Mouse (Mus musculus) heart, postnatal 0 days (tissue): ENCODE measurements around the gene Olfr559.

Source experiments
- CTCF ChIP-seq: IDR thresholded peaks from 2 replicates; pipeline ENCODE4 v1.5.1; 2016; ENCODE audit warnings: antibody characterized with exemption, control low read depth, low read depth
- EP300 ChIP-seq: IDR thresholded peaks from 2 replicates; pipeline ENCODE4 v1.6.1; 2016; ENCODE audit warnings: antibody characterized with exemption, low read depth

DNA sequence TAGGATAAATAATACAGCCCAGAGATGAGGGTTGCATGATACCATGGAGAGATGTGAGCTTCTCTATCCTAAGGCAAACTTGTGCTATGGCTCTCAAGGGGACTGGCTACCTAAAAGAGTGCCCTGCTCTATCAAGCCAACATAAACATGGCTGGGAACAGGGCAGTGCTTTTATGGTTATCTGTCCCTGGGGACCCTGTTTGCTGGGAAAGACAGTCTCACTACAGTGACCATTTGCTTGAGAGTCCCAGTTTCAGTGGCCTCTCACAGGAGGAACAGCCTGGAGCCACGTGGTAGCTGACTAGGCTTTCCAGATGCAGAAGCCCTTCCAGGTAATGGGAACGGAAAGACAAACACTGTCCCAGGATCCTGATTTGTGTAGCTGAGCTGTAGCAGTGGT is 10.4 kb upstream of the Olfr559 start:
- TF ChIP-seq CTCF (peak; percentile 2; the same call in 1 of the 2 replicates), EP300 (no peak)
